Mouse (Mus musculus) limb, embryonic 12.5 days (tissue): Measurements from ENCODE around the gene Slc7a14. TPM values are rescaled to one million over a fixed set of nuclear protein-coding genes. Genes with fewer than 3 reads are reported as not detected.

Experiments
- ATAC-seq: fragments of 200-750 bp; cut with Nextera tagmentation; 2 replicates; pipeline ENCODE4 v1.8.0; 2017; ENCODE audit warnings: low read depth, moderate TSS enrichment; ENCODE audit not compliant: insufficient number of reproducible peaks, insufficient read depth, low FRiP score, low TSS enrichment
- H3K27ac ChIP-seq: fragments of 300-500 bp; sonication (generic); 2 replicates; pipeline ENCODE4 v1.5.1; 2016; ENCODE audit warnings: mild to moderate bottlenecking, moderate library complexity
- H3K27me3 ChIP-seq: fragments of 300-500 bp; sonication (generic); 2 replicates; pipeline ENCODE4 v1.6.1; 2016; ENCODE audit warnings: mild to moderate bottlenecking, moderate library complexity
- H3K36me3 ChIP-seq: fragments of 300-500 bp; sonication (generic); 2 replicates; pipeline ENCODE4 v1.6.1; 2016; ENCODE audit warnings: mild to moderate bottlenecking, moderate library complexity
- H3K4me1 ChIP-seq: fragments of 300-500 bp; sonication (generic); replicated peaks from 2 replicates; pipeline ENCODE4 v1.6.1; 2016
- H3K4me2 ChIP-seq: fragments of 300-500 bp; sonication (generic); 2 replicates; pipeline ENCODE4 v1.6.1; 2016; ENCODE audit warnings: mild to moderate bottlenecking, moderate library complexity
- H3K4me3 ChIP-seq: fragments of 300-500 bp; sonication (generic); replicated peaks from 2 replicates; pipeline ENCODE4 v1.5.1; 2016; ENCODE audit warnings: mild to moderate bottlenecking
- H3K9ac ChIP-seq: fragments of 300-500 bp; sonication (generic); replicated peaks from 2 replicates; pipeline ENCODE4 v1.6.1; 2016; ENCODE audit warnings: mild to moderate bottlenecking, moderate library complexity
- H3K9me3 ChIP-seq: fragments of 300-500 bp; sonication (generic); 2 replicates; pipeline ENCODE4 v1.6.1; 2016; ENCODE audit warnings: mild to moderate bottlenecking, moderate library complexity
- WGBS: fragments of 180-500 bp; shearing (Covaris S2); methylation state at CpG from one replicate; pipeline ENCODE4 v1.1.7; 2016; 5-methylcytosine and 5-hydroxymethylcytosine counted together
- polyA plus RNA-seq: library from polyadenylated mRNA; unstranded; fragments of >200 nt; fragmentation: Nextera tagmentation; extraction: Ambion mirVana; gene quantifications from 2 replicates; pipeline ENCODE4 v1.2.1, GENCODE M21; 2016

Gene Slc7a14
- polyA plus RNA-seq, 1 experiment from 2014 or later: 0.08 TPM

GRCm38 (mm10) chr3:31208458-31208994, 101.7 kb downstream of the Slc7a14 start:
- H3K27me3 ChIP-seq: no peaks in the 10 kb centered on the region
- no peaks in the 10 kb centered on the region for H3K9me3 ChIP-seq
- peak overlapping the region; percentile 75 for H3K27ac ChIP-seq
- peak overlapping the region; percentile 42; the same call in 1 of the 2 replicates for H3K9ac ChIP-seq
- H3K4me2 ChIP-seq: peak overlapping the region; percentile 43
- H3K4me3 ChIP-seq: no peak overlapping the region
- H3K36me3 ChIP-seq: no peaks in the 10 kb centered on the region
- H3K4me1 ChIP-seq: peaks cover 52% of the 10 kb centered on the region
- WGBS: 8% methylated on average over 6 of the region's 6 CpGs
- no peak for ATAC-seq

GRCm38 (mm10) chr3:31208046-31208445, 102.1 kb downstream of the Slc7a14 start:
- no peaks in the 10 kb centered on the region for H3K27me3 ChIP-seq
- WGBS: 34% methylated on average over 4 of the region's 4 CpGs
- peak overlapping the region; percentile 75 for H3K27ac ChIP-seq
- H3K9me3 ChIP-seq: no peaks in the 10 kb centered on the region
- no peak overlapping the region for H3K9ac ChIP-seq
- no peak overlapping the region for H3K4me3 ChIP-seq
- no peak overlapping the region for H3K4me2 ChIP-seq
- peaks cover 47% of the 10 kb centered on the region for H3K4me1 ChIP-seq
- no peaks in the 10 kb centered on the region for H3K36me3 ChIP-seq
- no peak for ATAC-seq

- Histone ChIP-seq H3K4me3 (no peak overlapping the region), H3K27ac (no peak overlapping the region), H3K36me3 (no peaks in the 10 kb centered on the region), H3K27me3 (no peaks in the 10 kb centered on the region), H3K4me1 (peaks cover 34% of the 10 kb centered on the region), H3K9me3 (no peaks in the 10 kb centered on the region), H3K4me2 (no peak overlapping the region), H3K9ac (no peak overlapping the region)
- no peak for ATAC-seq
- WGBS: 79% methylated on average over 3 of the region's 3 CpGs
These were observed 105.0 kb downstream of the Slc7a14 start for GRCm38 (mm10) chr3:31205167-31205566.

GRCm38 (mm10) chr3:31203947-31204346, 106.2 kb downstream of the Slc7a14 start:
- Histone ChIP-seq H3K36me3 (no peaks in the 10 kb centered on the region), H3K4me1 (peaks cover 25% of the 10 kb centered on the region), H3K4me3 (no peak overlapping the region), H3K4me2 (no peak overlapping the region), H3K27me3 (no peaks in the 10 kb centered on the region), H3K9me3 (no peaks in the 10 kb centered on the region), H3K9ac (no peak overlapping the region), H3K27ac (no peak overlapping the region)
- WGBS: 90% methylated on average over 11 of the region's 11 CpGs
- no peak for ATAC-seq

- Histone ChIP-seq H3K9ac (no peak overlapping the region), H3K4me2 (no peak overlapping the region), H3K27me3 (no peaks in the 10 kb centered on the region), H3K4me3 (no peak overlapping the region), H3K9me3 (0 out of 2 replicates have a peak, but pooled peaks cover 5% of the 10 kb centered on the region), H3K4me1 (peaks cover 7% of the 10 kb centered on the region; the same call in 1 of the 2 replicates), H3K36me3 (no peaks in the 10 kb centered on the region), H3K27ac (no peak overlapping the region)
- ATAC-seq: no peak
- WGBS: 70% methylated on average over 17 of the region's 17 CpGs
These were observed 110.9 kb downstream of the Slc7a14 start for GRCm38 (mm10) chr3:31199162-31199877.

GRCm38 (mm10) chr3:31191402-31191801, 118.8 kb downstream of the Slc7a14 start:
- Histone ChIP-seq H3K9ac (no peak overlapping the region), H3K4me3 (no peak overlapping the region), H3K36me3 (no peaks in the 10 kb centered on the region), H3K4me1 (peaks cover 7% of the 10 kb centered on the region), H3K4me2 (peak overlapping the region; percentile 30), H3K27ac (no peak overlapping the region), H3K9me3 (no peaks in the 10 kb centered on the region), H3K27me3 (no peaks in the 10 kb centered on the region)
- WGBS: 18% methylated on average over 10 of the region's 10 CpGs
- no peak for ATAC-seq

GRCm38 (mm10) chr3:31190342-31190741, 119.8 kb downstream of the Slc7a14 start:
- Histone ChIP-seq H3K9ac (no peak overlapping the region), H3K4me3 (no peak overlapping the region), H3K4me1 (peaks cover 7% of the 10 kb centered on the region), H3K27me3 (no peaks in the 10 kb centered on the region), H3K4me2 (no peak overlapping the region), H3K27ac (no peak overlapping the region), H3K9me3 (no peaks in the 10 kb centered on the region), H3K36me3 (no peaks in the 10 kb centered on the region)
- ATAC-seq: no peak
- 84% methylated on average over 7 of the region's 7 CpGs for WGBS

- no peak overlapping the region for H3K27ac ChIP-seq
- H3K4me3 ChIP-seq: no peak overlapping the region
- no peaks in the 10 kb centered on the region for H3K4me1 ChIP-seq
- no peaks in the 10 kb centered on the region for H3K27me3 ChIP-seq
- WGBS: 78% methylated on average over 12 of the region's 12 CpGs
- no peaks in the 10 kb centered on the region for H3K9me3 ChIP-seq
- H3K4me2 ChIP-seq: no peak overlapping the region
- no peaks in the 10 kb centered on the region for H3K36me3 ChIP-seq
- no peak for ATAC-seq
- no peak overlapping the region for H3K9ac ChIP-seq
These were observed 143.8 kb downstream of the Slc7a14 start for GRCm38 (mm10) chr3:31166365-31166871.

- 70% methylated on average over 3 of the region's 3 CpGs for WGBS
- Histone ChIP-seq H3K4me2 (no peak overlapping the region), H3K27ac (no peak overlapping the region)
These were observed 144.4 kb downstream of the Slc7a14 start for GRCm38 (mm10) chr3:31165803-31166202.

GRCm38 (mm10) chr3:31162860-31163259, 147.3 kb downstream of the Slc7a14 start:
- H3K9me3 ChIP-seq: no peaks in the 10 kb centered on the region
- no peak overlapping the region for H3K9ac ChIP-seq
- H3K36me3 ChIP-seq: no peaks in the 10 kb centered on the region
- no peak overlapping the region for H3K4me3 ChIP-seq
- no peak overlapping the region for H3K4me2 ChIP-seq
- H3K27ac ChIP-seq: no peak overlapping the region
- H3K27me3 ChIP-seq: no peaks in the 10 kb centered on the region
- WGBS: 93% methylated on average over 14 of the region's 14 CpGs
- no peak for ATAC-seq
- 0 out of 2 replicates have a peak, but pooled peaks cover 3% of the 10 kb centered on the region for H3K4me1 ChIP-seq

More at GRCm38 (mm10) chr3:31165803-31166202, 144.4 kb downstream of the Slc7a14 start:
- no peak overlapping the region for H3K4me3 ChIP-seq
- ATAC-seq: no peak
- no peaks in the 10 kb centered on the region for H3K9me3 ChIP-seq
- no peak overlapping the region for H3K9ac ChIP-seq
- no peaks in the 10 kb centered on the region for H3K27me3 ChIP-seq
- H3K36me3 ChIP-seq: no peaks in the 10 kb centered on the region
- H3K4me1 ChIP-seq: 0 out of 2 replicates have a peak, but pooled peaks cover 3% of the 10 kb centered on the region

- no peak for ATAC-seq
- Histone ChIP-seq H3K4me2 (no peak overlapping the region), H3K4me1 (peaks cover 4% of the 10 kb centered on the region; the same call in 1 of the 2 replicates), H3K9ac (no peak overlapping the region), H3K27ac (no peak overlapping the region), H3K36me3 (no peaks in the 10 kb centered on the region), H3K4me3 (no peak overlapping the region), H3K9me3 (no peaks in the 10 kb centered on the region), H3K27me3 (no peaks in the 10 kb centered on the region)
- WGBS: 50% methylated on average over 6 of the region's 6 CpGs
These were observed 148.8 kb downstream of the Slc7a14 start for GRCm38 (mm10) chr3:31161336-31161735.
